Mouse (Mus musculus) adrenal gland, adult (tissue): Measurements from ENCODE around the gene Dnm3.

Source experiments
- DNase-seq, 2 experiments: peaks; one replicate each; pipeline ENCODE4 v3.0.0; 2022 to 2023; ENCODE audit warnings: low spot score in 1 of 2; ENCODE audit not compliant: inconsistent age in 2 of 2

Dnm3 gene

GRCm38 (mm10) chr1:162008631-162009067 is 469.2 kb downstream of the Dnm3 start:
- no peak for DNase-seq

DNA sequence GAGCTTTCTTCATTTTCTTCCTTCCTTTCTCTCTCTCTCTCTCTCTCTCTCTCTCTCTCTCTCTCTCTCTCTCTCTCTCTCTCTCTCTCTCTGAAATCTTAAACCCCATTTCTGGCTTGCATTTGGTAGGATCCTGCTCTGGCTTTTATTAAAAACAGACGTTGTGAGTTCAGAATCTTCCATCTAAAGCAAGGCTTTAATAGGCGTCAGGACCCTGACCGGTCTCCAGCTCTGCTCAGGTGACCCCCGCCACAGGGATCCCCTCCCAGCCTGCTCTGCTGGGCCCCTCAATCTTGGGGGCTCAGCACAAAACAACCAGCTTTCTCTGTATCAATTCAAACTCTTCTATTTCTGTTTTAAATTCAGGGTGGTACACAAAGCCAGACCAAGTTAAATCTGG is 469.6 kb downstream of the Dnm3 start:
- DNase-seq: no peak

GRCm38 (mm10) chr1:162006109-162006508 is 471.7 kb downstream of the Dnm3 start:
- DNase-seq: no peak

GRCm38 (mm10) chr1:162004821-162005770 is 472.7 kb downstream of the Dnm3 start:
- DNase-seq: peak; percentile 40 to 78

DNA sequence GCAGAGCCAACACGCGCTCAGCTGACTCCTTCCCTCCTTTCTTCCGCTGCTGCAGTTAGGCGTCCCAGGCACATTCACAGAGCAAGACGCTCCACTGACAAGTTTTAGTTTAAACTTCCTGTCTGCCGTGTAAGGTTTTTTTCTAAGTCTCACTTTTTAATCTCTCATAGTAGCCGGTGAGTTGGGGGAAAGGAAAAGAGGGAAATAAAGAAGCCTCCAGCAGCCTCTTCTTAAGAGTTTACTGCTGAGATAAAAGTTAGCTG is 473.4 kb downstream of the Dnm3 start:
- DNase-seq: no peak

DNA sequence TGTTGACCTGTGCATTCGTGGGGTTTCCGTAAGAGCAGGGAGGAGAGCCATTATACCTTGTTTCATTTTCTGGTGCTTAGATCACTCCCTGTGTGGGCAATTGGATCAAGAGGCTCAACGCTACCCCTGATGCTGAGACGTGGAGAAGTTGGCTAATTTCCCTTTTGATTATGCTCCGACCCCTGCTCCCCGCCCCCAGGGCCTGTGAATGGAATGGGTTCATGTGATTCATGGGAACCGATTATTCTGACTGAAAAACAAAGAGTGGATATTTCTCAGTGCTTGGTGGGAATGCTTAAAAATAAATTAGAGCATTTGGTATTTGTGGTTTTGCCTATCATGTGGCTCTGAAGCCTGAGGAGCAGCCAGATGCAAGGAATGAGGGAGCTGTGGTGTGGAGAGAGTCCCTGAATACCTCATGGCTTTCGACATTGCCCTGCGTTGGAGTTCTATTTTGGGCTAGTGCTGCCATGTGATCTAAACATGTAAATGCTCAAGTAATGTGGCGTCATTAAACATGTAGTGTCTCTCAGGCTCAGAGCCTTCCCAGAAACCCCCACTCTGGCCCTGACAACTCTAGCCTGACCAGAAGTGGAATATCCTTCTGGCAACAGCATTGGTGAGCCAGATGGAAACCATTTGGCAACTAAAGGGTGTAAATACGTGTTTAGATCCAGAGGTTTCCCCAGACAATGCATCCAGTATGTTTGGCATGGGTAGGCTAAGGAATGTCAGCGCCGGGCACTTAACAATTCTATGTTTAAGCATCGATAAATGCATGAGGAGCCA is 473.9 kb downstream of the Dnm3 start:
- DNase-seq: no peak

- DNase-seq: no peak
Measured at GRCm38 (mm10) chr1:162001328-162001727, 476.5 kb downstream of the Dnm3 start.

DNA sequence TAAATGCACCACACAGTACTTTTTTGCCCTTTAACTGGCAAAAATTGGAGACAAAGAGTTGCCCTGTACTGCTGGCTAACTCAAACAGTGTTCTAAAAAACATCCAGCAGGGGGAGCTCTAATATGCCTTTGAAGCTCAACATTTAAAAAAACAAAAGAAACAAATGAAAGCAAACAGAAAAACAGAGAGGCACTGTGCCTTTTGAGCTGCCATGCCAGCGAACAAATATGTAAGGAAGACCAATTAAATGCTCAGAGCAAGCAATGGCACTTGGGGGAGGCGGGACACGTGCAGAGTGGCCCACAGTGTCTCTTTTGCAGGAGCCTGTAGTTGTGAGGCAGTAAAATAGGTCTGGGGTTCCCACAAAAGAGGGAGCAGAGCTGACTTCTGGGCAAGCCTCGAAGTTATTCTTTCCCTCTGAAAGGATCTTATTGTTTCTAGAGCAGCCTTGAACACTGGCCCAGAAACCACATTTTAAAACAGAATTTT is 477.9 kb downstream of the Dnm3 start:
- DNase-seq: peak; percentile 19 to 88

DNA sequence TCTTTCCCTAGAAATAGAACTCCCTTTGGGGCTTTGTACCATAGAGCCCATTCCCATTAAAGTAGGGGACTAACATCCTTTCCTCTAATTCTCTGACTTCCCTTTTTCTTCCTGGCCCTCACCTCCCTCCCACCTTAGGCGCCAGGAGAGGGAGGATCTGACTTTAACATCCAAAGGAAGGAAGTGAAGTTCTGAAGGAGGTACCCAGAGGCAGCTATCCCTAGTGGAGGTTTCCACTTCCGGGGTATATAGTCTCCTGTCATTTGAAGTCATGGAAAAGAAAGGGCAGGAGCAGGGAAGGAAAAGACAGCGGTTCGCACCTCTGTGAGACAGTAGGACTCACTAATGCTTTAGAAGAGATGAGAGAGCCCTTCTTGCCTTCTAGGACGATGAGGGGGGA is 478.5 kb downstream of the Dnm3 start:
- no peak for DNase-seq

DNA sequence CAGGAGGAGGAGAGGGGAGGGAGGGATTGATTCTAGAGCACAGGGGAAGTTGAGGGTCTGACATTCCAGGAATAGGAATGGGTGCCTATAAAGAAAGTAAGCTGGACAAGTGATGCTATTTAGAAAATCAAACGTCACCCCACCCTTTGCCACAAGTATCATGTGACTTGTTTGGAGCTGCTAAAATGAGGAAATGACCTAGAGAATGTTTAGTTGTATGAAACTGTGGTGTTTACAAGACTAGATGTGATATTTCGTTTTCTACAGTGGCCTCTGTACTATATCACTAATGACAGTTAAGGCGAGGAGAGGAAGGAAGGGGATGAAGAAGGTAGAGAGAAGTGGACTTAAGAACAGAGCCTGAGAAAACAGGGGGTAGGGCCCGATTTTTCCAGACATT is 479.1 kb downstream of the Dnm3 start:
- no peak for DNase-seq

DNA sequence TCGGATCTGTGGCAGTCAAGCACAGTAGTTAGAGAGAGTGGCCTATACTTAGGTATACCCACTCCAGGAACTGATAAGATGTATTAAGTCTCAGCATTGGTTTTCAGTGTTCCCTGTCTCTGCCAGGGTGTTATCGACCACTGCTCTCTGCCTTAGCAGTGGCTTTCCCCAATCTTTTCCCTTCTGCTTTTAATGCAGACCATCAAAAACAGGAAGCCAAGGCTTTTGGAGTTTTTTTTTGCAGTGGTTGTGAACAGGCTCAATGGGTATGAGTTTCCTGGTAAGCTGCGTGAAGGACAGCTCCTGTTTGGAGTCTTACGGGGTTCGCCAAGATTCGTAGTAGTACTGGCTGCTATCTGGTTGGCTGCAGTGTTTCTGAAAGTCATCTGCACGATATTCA is 485.4 kb downstream of the Dnm3 start:
- DNase-seq: no peak

GRCm38 (mm10) chr1:161991846-161992245 is 486.0 kb downstream of the Dnm3 start:
- no peak for DNase-seq

- no peak for DNase-seq
Measured at GRCm38 (mm10) chr1:161990684-161991578, 486.9 kb downstream of the Dnm3 start.

DNA sequence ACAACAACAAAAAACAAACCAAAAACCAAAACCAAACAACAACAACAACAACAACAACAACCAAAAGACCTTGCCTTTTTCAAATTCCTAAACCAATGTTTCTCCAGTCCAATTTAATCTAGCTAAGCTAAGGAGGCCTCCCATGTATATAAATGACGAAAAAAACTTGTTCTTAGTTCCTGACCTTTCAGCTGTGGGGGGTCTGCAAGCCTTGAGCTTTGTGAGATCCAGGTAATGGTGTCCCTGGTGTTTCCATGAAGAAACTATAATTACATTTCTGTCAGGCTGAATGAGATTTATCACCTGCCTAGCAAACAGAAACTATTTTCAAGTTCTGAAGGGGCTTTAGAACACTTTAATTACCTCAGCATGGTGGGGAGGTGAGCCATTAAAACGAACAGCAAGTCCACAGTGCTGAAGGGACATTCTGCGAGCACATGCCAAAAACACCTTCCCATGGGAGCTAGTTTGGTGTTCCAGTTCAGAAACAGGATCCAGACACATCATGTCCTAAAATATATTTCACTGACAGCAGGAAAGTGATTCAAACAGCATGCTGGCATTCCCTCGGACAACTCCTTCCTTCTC is 493.8 kb downstream of the Dnm3 start:
- no peak for DNase-seq

- DNase-seq: no peak
Measured at GRCm38 (mm10) chr1:161983451-161983850, 494.4 kb downstream of the Dnm3 start.

- DNase-seq: no peak
Measured at GRCm38 (mm10) chr1:161980626-161981298, 497.1 kb downstream of the Dnm3 start.

DNA sequence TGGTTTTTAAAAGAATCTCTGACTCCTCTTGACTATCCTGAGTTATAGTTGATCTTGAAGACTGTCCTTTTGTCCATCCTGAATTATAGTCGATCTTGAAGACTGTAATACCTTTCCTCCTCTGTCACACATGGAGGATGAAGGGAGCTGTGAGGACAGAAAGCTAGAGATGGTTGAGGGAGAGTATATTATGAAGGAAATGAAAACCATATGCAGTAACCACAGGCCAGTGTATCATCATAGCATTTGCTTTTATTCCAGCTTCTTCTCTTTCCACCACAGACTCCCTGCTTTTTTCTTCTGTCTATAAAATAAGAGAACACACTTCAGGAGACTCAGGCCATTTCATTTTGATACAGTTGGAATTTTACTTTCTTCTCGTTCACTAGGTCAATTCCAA is 497.8 kb downstream of the Dnm3 start:
- DNase-seq: no peak

GRCm38 (mm10) chr1:161979536-161979935 is 498.3 kb downstream of the Dnm3 start, which contains the start of gene 4930558K02Rik:
TSS of gene 4930558K02Rik (minus strand) at chr1:161979636.
- peak in 1 of 2 experiments; percentile 34 for DNase-seq

GRCm38 (mm10) chr1:161978173-161978700 is 499.6 kb downstream of the Dnm3 start:
- no peak for DNase-seq

DNA sequence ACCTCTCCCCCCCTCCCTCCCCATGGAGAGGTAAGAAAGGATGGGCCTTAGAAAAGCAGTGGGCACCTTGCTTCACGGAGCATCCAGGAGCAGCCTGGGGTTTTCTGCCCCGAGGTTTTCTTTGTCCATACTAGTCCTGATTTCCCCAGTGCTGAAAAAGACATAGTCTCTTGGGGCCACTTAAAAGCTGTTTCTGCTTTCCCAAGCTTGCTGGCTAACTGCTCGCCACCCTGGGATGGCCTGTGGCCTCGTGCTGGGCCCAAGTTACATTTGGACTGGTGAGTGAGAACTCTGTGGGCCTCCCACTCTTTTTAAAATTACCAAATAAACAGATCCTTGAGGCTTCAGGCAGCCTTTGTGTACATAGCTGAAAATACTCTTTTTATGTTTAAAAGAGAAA is 500.5 kb downstream of the Dnm3 start:
- DNase-seq: peak in 1 of 2 experiments; percentile 43
